Mouse (Mus musculus): Measurements from ENCODE around the gene Taf6l.

The Taf6l gene

DNA sequence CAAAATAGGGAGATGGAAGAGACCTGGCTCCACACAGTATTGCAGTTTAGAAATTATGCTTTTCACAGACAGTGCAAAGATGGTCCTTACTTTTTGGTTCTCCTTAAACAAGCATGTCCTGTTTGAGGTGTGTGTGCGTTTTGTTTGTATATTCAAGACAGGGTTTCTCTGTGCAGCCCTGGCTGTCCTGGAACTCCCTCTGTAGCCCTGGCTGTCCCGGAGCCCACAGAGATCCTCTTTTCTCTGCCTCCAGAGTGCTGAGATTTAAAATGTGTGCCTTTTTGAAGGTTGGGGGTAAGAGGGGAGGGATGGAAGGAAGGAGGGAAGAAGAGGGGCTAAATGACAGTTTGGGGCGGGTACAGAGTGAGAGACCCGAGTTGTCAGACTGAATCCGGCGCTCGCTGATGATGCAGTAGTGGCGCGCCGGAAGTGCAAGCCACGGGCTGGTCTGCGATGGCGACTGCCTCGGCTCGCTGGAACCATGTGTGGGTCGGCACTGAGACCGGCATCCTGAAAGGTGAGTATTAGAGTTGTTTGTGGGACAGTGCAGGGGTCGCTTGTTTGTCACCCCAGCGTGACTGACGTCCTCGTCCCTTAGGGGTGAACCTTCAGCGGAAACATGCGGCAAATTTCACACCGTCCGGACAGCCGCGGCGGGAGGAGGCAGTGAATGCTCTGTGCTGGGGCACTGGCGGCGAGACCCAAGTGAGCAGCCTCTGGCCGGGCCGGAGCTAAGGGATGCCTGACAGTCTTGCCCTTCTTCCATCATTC lies 50.6 kb downstream of the Taf6l start, which contains the start of gene Wdr74:
TSS of gene Wdr74 (plus strand) at position 439 of the 771 bp plus-strand sequence.
- CTCF ChIA-PET, result no interaction called here
- POLR2A ChIA-PET, result interaction anchor here in 3 of 4 experiments (0.6 to 31.6 kb wide), 17 partner anchors 8 to 1417 kb away, joined by 3 to 1732 read pairs (median 5); partner anchors contain the start of genes Slc3a2 (in 3 of the 3), Nxf1 (in 2 of the 3), Hnrnpul2 (in 1 of the 3) and Taf6l (in 1 of the 3)

DNA sequence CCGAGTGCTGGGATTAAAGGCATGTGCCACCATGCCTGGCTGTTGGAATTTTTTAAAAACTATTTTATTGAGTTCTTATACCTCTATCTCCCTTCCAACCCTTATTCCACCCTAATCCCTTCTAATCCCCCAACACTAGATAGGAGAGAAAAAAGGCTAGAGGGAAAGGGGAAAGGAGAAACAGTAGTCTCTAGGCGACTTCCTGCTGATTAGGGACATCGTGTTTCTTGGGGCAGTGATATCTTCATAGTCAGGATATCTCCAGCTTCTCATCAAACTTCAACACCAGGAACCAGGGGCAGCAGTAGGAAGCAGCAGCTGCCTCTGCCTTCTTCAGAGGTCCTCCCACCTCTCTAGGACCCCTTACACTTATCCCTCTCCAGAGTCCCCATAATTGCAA lies 51.9 kb downstream of the Taf6l start:
- ChIA-PET CTCF (interaction anchor here in 1 of 4 experiments (0.9 kb wide), 1 partner anchor 11 kb away, joined by 4 read pairs; the partner anchor contains the start of gene Slc3a2), POLR2A (interaction anchor here in 3 of 4 experiments (0.5 to 31.6 kb wide), 9 partner anchors 11 to 39 kb away, joined by 3 to 1732 read pairs (median 5); partner anchors contain the start of genes Slc3a2 (in 3 of the 3), Nxf1 (in 2 of the 3) and Tmem179b (in 1 of the 3))

DNA sequence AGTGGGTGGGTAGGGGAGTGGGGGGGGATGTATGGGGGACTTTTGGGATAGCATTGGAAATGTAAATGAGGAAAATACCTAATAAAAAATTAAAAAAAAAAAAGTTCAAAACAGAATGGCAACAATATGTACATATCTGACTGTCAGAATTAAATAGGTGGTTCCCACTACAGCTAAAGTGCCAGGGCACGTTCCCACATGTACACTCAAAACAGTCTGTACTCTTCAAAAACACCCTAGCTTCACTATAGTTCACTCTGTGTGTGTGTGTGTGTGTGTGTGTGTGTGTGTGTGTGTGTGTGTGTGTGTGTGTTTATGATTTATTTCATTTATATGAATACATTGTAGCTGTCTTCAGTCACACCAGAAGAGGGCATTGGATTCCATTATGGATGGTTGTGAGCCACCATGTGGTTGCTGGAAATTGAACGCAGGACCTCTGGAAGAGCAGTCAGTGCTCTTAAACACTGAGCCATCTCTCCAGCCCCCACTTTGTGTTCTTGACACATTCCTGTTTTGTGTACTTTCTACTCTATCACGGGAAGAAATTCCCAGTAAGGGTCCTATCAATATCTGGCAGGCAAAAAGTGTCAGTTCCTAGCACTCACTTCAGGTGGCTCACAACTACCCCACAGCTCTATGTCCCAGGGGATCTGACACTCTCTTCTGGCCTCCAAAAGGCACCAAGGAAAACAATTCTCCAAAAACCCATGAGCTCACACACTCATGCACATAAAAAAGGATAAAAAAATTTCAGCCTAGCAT lies 57.7 kb downstream of the Taf6l start:
- ChIA-PET CTCF (interaction anchor here in 1 of 4 experiments (0.7 to 2.6 kb wide), 4 partner anchors 10 to 45 kb away, joined by 3 to 21 read pairs (median 4); no protein-coding TSS in a partner anchor), POLR2A (interaction anchor here (0.6 to 31.6 kb wide), 87 partner anchors 5 to 1402 kb away, joined by 3 to 1732 read pairs (median 5); partner anchors contain the start of genes 1700092M07Rik (in 4 of the 4), Stx5a (in 4 of the 4), Taf6l (in 4 of the 4) and Nxf1 (in 3 of the 4))

DNA sequence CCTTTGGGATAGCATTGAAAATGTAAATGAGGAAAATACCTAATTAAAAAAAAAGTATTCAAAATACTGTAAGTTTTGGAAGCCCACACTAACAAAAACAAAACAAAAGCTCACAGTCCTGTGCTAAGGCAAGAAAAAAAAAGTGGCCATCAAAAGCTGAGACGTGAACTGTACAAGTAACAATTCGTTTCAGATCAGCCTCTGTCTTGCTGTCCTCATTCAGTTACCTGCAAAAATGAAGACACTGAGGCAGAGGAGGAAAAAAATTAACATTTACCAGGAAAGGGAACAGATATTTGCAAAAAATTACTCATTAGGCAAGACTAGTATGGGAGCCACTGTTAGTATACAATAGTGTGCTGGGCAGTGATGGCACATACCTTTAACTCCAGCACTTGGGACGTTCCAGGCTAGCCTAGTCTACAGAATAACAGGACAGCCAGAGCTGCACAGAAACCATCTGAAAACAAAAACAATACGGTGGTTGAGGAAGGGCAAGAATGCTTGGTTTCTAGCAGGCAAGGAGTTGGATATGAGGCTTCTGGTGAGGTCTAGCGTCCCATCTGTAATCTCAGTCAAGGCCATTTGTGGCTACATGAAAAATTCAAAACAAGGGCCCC lies 58.6 kb downstream of the Taf6l start:
- POLR2A ChIA-PET, result interaction anchor here (0.6 to 31.6 kb wide), 81 partner anchors 6 to 1401 kb away, joined by 3 to 1732 read pairs (median 5); partner anchors contain the start of genes 1700092M07Rik (in 4 of the 4), Stx5a (in 4 of the 4), Taf6l (in 4 of the 4) and Tmem179b (in 4 of the 4)
- CTCF ChIA-PET, result interaction anchor here in 1 of 4 experiments (1.2 to 2.6 kb wide), 2 partner anchors 9 to 11 kb away, joined by 4 to 21 read pairs; no protein-coding TSS in a partner anchor

DNA sequence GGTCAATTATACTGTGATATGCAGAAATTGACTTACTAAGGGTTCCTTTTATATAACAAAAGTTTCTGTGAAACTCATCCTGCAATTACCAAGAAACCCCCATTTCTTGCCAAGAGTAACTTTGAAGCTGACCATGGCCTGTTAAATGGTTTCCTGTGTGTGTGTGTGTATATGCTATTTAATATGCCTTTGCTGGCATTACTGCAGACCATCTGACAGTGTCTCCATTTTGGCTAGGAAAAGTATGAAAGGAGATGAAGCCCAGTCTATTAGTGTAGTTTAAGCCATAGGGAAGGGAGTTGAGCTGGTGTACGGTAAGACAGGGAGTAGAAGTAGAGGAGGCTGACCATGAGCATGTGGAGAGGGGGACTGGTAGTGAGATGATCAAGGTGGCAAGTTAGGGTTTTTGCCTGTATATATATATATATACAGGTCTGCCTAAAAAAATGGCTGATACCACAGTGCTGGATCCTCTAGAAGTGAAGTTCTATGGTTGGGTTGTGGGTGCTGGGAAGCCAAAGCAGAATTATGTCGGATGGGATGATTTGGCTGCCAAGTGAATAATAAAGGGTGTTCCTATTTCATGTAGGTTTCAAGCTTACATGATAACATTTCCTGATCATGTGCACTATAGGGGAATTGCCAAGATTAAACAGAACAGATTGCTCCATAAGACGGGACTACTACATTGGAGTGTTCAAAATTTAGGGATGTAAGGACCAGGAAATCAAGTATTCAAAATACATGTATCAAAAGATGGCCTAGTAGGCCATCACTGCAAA lies 59.4 kb downstream of the Taf6l start:
- CTCF ChIA-PET, result interaction anchor here in 1 of 4 experiments (0.7 to 2.6 kb wide), 2 partner anchors 9 kb away, joined by 3 to 21 read pairs; no protein-coding TSS in a partner anchor
- POLR2A ChIA-PET, result interaction anchor here (0.6 to 31.6 kb wide), 65 partner anchors 5 to 1219 kb away, joined by 3 to 1732 read pairs (median 9); partner anchors contain the start of genes 1700092M07Rik (in 4 of the 4), Stx5a (in 4 of the 4), Taf6l (in 4 of the 4) and 1810009A15Rik (in 3 of the 4)

DNA sequence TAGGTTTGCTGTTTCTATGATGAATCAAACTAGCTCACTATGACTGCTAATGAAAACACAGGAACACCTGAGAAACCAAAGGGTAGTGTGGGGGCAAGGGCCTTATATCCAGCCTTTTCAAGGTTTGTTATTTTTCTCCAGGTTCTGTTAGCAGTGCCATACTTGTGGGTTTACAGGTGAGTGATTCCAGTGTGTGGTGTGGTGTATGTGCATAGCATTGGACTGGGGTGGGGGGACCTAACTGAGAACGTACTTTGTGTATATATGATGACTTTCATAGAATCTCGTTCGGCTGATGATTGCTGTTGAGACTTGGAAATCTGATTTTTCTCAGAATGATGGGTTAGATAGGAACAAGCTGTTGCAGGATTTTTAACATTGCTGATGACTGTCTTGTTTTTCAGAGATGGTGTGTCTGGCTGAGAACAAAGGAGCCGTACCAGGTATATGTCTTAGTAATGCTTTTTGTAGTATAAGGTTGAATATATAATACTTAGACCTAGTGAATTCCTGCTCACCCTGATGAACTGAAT lies 61.1 kb downstream of the Taf6l start:
- ChIA-PET CTCF (no interaction called here), POLR2A (interaction anchor here (0.5 to 31.6 kb wide), 60 partner anchors 3 to 1356 kb away, joined by 3 to 1732 read pairs (median 9); partner anchors contain the start of genes 1700092M07Rik (in 4 of the 4), Nxf1 (in 4 of the 4), Stx5a (in 4 of the 4) and 1810009A15Rik (in 3 of the 4))
